Mouse (Mus musculus): ENCODE measurements around the gene Efna5.

DNA sequence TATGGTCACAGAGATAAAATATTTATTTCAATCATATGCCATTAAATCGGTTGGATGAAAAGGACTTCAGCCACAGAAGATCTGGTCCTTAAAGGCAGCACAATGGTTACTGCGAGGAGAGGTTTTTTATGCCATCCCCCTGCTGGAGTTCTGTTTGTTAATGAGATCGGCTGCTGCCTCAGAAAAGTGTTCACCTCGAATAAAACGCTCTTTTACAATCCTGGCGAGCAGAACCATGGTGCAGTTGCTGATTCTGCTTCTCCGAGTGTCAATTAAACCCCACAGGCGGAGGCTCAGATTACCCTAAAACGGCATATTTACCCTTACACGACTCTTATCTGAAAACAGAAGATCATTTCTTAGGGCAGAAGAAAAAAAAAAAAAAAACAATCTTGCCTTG is 146.2 kb downstream of the Efna5 start:
- TF ChIP-seq POLR2A (IDR thresholded peaks at IDR 0.05; ENCODE audit: extremely low read depth, insufficient read depth, low read length): no peak
- TF ChIP-seq CTCF (IDR thresholded peaks at IDR 0.05; ENCODE audit: low read depth, low read length): no peak
